Mouse (Mus musculus) spleen, adult 18-20 months (tissue): ENCODE results near the gene Hes2.

ENCODE experiments used
- DNase-seq, 2 experiments: peaks; one replicate each; pipeline ENCODE4 v3.0.0; 2022; ENCODE audit warnings: mixed read lengths in 2 of 2

Gene Hes2

GRCm38 (mm10) chr4:152160748-152161147 is 2.1 kb downstream of the Hes2 start:
- no peak for DNase-seq

GRCm38 (mm10) chr4:152161601-152162000 is 2.9 kb downstream of the Hes2 start:
- DNase-seq, result no peak

- DNase-seq, result no peak
Observed at GRCm38 (mm10) chr4:152162748-152163147, 4.1 kb downstream of the Hes2 start.

GRCm38 (mm10) chr4:152165036-152165931 is 6.6 kb downstream of the Hes2 start:
- peak; percentile 58 to 83 for DNase-seq

- DNase-seq, result no peak
Observed at GRCm38 (mm10) chr4:152168052-152168451, 9.4 kb downstream of the Hes2 start.

GRCm38 (mm10) chr4:152169103-152169502 is 10.4 kb downstream of the Hes2 start:
- DNase-seq, result no peak

GRCm38 (mm10) chr4:152170286-152170685 is 11.6 kb downstream of the Hes2 start:
- no peak for DNase-seq

GRCm38 (mm10) chr4:152171543-152171942 is 12.9 kb downstream of the Hes2 start:
- no peak for DNase-seq

- DNase-seq, result peak; percentile 63 to 86
Observed at GRCm38 (mm10) chr4:152173041-152173440, 14.4 kb downstream of the Hes2 start.

- no peak for DNase-seq
Observed at GRCm38 (mm10) chr4:152173956-152174355, 15.3 kb downstream of the Hes2 start.

GRCm38 (mm10) chr4:152176638-152177037 is 18.0 kb downstream of the Hes2 start:
- no peak for DNase-seq

GRCm38 (mm10) chr4:152177174-152177536 is 18.5 kb downstream of the Hes2 start:
- DNase-seq, result no peak

GRCm38 (mm10) chr4:152177537-152178343 is 19.1 kb downstream of the Hes2 start, which contains the start of gene Acot7:
Acot7 (plus strand) TSS chr4:152178134.
- DNase-seq, result peak; percentile 86 to 91

GRCm38 (mm10) chr4:152178344-152178864 is 19.7 kb downstream of the Hes2 start:
- DNase-seq, result no peak

GRCm38 (mm10) chr4:152178916-152179705 is 20.4 kb downstream of the Hes2 start:
- DNase-seq, result no peak

GRCm38 (mm10) chr4:152179946-152180660 is 21.4 kb downstream of the Hes2 start:
- no peak for DNase-seq

GRCm38 (mm10) chr4:152182205-152182604 is 23.5 kb downstream of the Hes2 start:
- DNase-seq, result no peak

- DNase-seq, result no peak
Observed at GRCm38 (mm10) chr4:152184353-152185035, 25.8 kb downstream of the Hes2 start.

- no peak for DNase-seq
Observed at GRCm38 (mm10) chr4:152185137-152185509, 26.5 kb downstream of the Hes2 start.

GRCm38 (mm10) chr4:152185510-152186204 is 27.0 kb downstream of the Hes2 start:
- DNase-seq, result no peak
